Mouse (Mus musculus) cerebellum, postnatal 10 days (tissue): ENCODE data around the gene Hpf1.
A peak's percentile ranks its signal among the peaks of the same experiment; 100 is the strongest.

Experiments used
- DNase-seq, 2 experiments: peaks; one replicate each; pipeline ENCODE4 v3.0.0; 2021; ENCODE audit warnings: mixed read lengths in 2 of 2

Hpf1 gene

DNA sequence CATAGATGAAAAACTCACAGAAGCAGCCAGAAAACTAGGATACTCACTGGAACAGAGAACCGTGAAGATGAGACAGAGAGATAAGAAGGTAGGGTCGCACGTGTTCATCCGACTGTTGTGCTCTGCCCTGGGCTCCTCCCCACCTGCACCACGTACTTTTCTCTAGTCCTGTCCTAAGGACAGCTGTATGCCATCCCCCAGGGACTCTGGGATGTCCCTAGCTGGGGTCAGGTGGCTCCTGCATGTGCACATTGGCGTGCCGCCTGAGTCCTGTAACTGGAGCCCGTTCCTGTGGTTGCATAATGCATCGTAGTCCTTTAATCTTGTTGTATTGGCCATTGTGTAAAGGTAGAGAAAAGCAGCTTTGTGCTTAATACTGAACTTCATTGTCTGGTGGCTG is 9.9 kb downstream of the Hpf1 start:
- DNase-seq = no peak

DNA sequence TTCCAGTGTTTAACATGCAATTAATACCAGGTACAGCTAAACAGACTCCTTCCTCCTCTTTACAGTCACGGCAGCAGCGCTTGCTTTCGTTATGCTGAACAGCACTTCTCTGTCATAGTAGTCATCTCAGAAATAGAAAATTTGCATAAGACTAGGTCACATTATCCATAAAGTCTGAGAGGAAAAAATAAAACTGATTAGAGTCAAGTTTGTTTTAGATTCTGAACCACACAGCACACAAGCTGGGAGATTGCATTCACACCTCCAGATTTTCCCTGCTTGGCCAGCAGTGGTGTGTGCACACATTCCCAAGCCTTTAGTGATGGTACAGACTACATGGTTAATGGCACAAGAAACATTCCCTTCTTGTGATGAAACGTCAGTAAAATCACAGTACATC is 21.9 kb downstream of the Hpf1 start:
- no peak for DNase-seq

DNA sequence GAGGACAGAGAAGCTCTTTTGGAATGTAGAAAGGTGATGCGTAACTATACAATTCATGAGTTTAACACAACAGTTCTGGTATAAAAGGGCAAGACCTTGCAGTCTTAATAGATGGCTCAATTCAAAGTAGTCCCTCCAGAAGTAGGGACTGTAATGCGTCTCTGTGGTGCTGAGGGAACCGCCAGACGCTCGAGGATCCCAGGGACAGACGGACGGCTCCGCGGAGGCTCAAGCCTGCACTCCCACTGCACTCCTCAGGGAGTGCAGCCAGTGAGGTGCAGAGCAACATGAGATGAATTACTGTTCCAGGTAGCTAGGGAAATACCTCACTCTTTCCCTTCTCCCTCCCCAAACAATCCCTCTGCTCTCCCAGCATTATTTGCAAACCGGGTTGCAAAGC is 22.3 kb downstream of the Hpf1 start:
- no peak for DNase-seq

- no peak for DNase-seq
Observed at GRCm38 (mm10) chr8:60919069-60919468, 28.9 kb downstream of the Hpf1 start.

GRCm38 (mm10) chr8:60920176-60920575 is 30.0 kb downstream of the Hpf1 start:
- no peak for DNase-seq

- DNase-seq = no peak
Observed at GRCm38 (mm10) chr8:60933617-60934016, 43.4 kb downstream of the Hpf1 start.

- DNase-seq = no peak
Observed at GRCm38 (mm10) chr8:60938717-60939424, 48.7 kb downstream of the Hpf1 start.

- peak in 1 of 2 experiments; percentile 13 for DNase-seq
Observed at GRCm38 (mm10) chr8:60942867-60943266, 52.6 kb downstream of the Hpf1 start.

DNA sequence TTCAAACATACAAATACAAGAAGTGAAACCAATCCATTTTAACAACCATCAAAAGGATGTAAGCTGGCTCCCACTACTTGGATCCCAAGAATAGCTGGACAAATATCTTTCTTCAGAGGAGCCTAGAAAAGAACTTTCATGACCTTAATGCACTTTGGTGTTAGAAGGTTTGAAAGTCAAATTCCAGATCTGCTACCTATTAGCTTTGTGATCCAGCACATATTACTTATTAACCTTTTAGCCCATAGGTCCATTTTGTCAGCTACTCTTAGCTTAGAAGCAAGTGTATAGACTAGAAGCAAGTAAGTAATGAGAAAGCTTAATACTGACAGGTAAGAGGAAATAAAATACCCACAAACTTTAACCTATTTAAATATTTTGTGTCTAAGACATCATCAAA is 57.3 kb downstream of the Hpf1 start:
- DNase-seq = no peak

DNA sequence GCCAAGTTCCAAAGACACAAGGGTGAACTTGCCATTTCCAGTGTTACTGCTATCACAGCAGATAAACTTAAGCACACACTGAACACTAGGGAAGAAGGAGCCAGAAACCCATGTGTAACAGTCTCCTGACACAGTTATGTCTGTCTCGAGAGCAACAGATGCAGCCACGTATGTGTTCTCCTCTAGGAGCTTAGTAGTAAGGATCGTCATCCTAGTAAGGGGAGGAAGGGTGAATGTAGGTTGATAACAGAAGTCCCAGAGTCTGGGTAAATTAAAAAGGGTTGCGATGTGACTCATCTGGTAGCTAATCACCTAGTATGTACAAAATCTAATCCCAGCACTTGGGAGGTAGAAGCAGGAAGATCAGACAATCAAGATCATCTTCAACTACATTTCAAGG is 59.6 kb downstream of the Hpf1 start:
- no peak for DNase-seq

DNA sequence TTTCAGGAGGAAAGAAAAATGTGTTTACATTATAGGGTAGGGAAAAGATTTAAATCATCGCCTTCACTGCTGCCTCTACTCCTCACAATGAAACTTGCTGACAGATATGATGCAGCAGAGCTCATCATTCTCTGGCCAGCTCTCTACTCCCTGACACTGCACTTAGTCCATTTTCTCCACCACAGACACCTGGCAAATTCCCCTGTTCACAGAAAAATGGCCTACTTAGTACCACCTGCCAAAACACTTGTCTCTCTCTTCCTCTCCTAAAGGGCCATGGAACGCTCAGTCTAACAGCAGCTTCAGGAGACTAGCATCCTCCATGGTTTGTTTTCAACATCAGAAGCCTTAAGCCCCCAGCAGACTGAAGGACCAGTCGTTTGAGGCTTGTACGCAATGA is 61.1 kb downstream of the Hpf1 start:
- DNase-seq = peak; percentile 30 to 47

DNA sequence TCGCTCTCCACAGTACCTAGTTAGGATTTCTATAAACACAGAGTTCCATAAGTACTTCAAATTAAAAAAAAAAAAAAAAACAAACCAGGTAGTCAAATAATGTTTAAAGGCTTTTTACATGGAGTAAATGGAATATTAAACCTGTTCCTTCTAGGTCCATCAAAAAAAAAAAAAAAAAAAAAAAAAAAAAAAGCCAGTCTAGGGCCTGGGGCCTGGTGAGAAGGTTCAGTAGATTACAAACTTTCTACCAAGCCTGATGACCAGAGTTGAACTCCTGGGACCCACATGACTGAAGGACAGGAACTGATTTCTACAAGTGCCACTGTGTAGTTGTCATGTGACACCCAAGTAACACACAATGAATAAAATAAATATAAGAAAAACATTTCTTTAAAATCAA is 61.5 kb downstream of the Hpf1 start:
- DNase-seq = no peak

DNA sequence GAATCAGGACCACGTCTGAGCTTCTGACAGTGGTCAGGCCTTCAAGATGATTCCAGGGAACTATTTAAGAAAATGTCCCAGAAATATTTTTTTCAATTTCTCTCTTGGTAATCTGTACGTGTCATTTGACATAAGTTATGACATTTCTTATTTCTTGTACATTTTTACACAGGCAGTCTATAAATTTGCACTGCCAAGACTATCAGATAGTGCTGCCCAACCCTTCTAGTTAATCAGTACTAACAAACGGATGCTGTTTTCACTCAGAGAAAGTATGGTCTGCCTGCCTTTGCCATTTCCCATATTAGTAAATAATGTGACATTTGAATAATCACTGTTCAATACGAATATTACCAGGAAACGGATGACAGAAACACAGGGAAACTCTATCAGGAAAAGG is 62.6 kb downstream of the Hpf1 start:
- DNase-seq = no peak

DNA sequence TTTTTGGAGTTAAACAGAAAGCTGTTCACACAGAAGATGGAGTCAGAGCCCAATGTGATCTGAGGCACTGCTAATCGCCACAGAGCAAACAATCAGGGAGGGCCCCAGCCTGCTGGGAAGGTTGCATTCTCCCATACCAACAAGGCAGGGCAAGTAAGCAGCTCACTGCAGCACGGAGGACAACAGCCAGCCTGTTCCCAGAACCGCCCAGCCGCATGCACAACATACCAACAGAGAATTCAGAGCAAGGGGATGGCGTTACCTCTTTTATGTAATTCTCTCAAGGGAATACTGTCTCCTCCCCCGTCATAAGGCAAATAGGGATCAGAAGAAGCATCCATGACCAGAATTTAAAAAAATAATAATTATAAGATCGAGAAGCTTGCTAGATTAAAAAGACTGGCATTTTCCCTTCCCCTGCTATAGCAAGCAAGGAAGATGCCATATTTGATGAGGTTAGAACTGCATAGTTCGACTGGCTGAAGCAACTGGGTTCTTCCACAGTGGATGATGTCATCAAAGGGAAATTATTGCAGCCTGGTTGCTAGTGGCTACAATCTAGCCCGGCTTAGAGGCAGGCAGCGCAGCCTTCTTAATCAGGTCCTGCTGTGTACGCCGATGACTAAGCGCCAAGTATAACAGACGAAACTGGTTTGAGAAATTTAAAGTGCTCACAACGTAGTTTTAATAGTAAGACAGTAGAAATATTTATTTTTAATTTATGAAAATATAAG is 64.2 kb downstream of the Hpf1 start:
- DNase-seq = peak; percentile 86 to 87

GRCm38 (mm10) chr8:60956847-60957246 is 66.6 kb downstream of the Hpf1 start:
- no peak for DNase-seq
